Mouse (Mus musculus) myocyte (in vitro differentiated cells): ENCODE measurements at regions not wholly inside any gene's neighbourhood (a gene's known extent, or its start where the extent isn't known, plus 50 kb on each side); places are given as distances from the start of the nearest gene placed in this dataset.

Experiments used
- H3K27me3 ChIP-seq: one replicate; pipeline ENCODE4 v1.6.1; 2011; ENCODE audit not compliant: control insufficient read depth, insufficient read depth, insufficient read length
- H3K36me3 ChIP-seq: one replicate; pipeline ENCODE4 v1.6.1; 2011; ENCODE audit not compliant: control insufficient read depth, insufficient read depth
- H3K4me2 ChIP-seq: one replicate; pipeline ENCODE4 v1.6.1; 2011; ENCODE audit warnings: low read depth, control low read depth
- H3K4me3 ChIP-seq: one replicate; pipeline ENCODE4 v1.5.1; 2011; ENCODE audit warnings: mild to moderate bottlenecking, control low read depth, moderate library complexity
- H3K79me2 ChIP-seq: one replicate; pipeline ENCODE4 v1.6.1; 2011; ENCODE audit not compliant: control insufficient read depth, insufficient read depth
- H3ac ChIP-seq: one replicate; pipeline ENCODE4 v1.6.1; 2011; ENCODE audit not compliant: control insufficient read depth, insufficient read length
- CEBPB ChIP-seq: IDR thresholded peaks from 2 replicates; pipeline ENCODE4 v1.6.1; 2011; ENCODE audit warnings: mild to moderate bottlenecking, moderate library complexity; ENCODE audit not compliant: poor library complexity, insufficient read depth, severe bottlenecking
- E2F4 ChIP-seq: IDR thresholded peaks from one replicate; pipeline ENCODE4 v1.6.1; 2011; ENCODE audit warnings: mild to moderate bottlenecking, control low read depth, moderate library complexity; ENCODE audit not compliant: insufficient read depth
- MAX ChIP-seq: IDR thresholded peaks from one replicate; pipeline ENCODE4 v1.6.1; 2011; ENCODE audit warnings: low read depth, mild to moderate bottlenecking, control low read depth
- MYOD1 ChIP-seq, 3 experiments: IDR thresholded peaks; one replicate each; pipeline ENCODE4 v1.6.1; 2011; ENCODE audit warnings: control low read depth in 2 of 3, low read depth in 2 of 3, mild to moderate bottlenecking in 2 of 3, moderate library complexity in 1 of 3; ENCODE audit not compliant: insufficient read length in 2 of 3, control insufficient read depth in 1 of 3
- MYOG ChIP-seq, 3 experiments: IDR thresholded peaks; one replicate each; pipeline ENCODE4 v1.6.1; 2011; ENCODE audit warnings: control low read depth in 2 of 3, low read depth in 2 of 3, mild to moderate bottlenecking in 2 of 3; ENCODE audit not compliant: insufficient read length in 2 of 3, control insufficient read depth in 1 of 3, insufficient read depth in 1 of 3
- POLR2A ChIP-seq: IDR thresholded peaks from one replicate; pipeline ENCODE4 v1.6.1; 2011; ENCODE audit warnings: low read depth, mild to moderate bottlenecking, control low read depth, moderate library complexity; ENCODE audit not compliant: insufficient read length
- POLR2AphosphoS2 ChIP-seq: IDR thresholded peaks from one replicate; pipeline ENCODE4 v1.6.1; 2011; ENCODE audit warnings: low read depth, control low read depth; ENCODE audit not compliant: insufficient read length
- REST ChIP-seq: IDR thresholded peaks from one replicate; pipeline ENCODE4 v1.6.1; 2011; ENCODE audit warnings: mild to moderate bottlenecking, control low read depth, moderate library complexity; ENCODE audit not compliant: insufficient read depth, insufficient read length
- SRF ChIP-seq: IDR thresholded peaks from one replicate; pipeline ENCODE4 v1.6.1; 2011; ENCODE audit warnings: low read depth; ENCODE audit not compliant: control insufficient read depth, insufficient read length
- TCF12 ChIP-seq: IDR thresholded peaks from one replicate; pipeline ENCODE4 v1.6.1; 2011; ENCODE audit warnings: mild to moderate bottlenecking, control low read depth; ENCODE audit not compliant: poor library complexity, insufficient read depth, severe bottlenecking
- TCF3 ChIP-seq: IDR thresholded peaks from one replicate; pipeline ENCODE4 v1.6.1; 2011; ENCODE audit warnings: low read depth, control low read depth; ENCODE audit not compliant: insufficient read length
- USF1 ChIP-seq: IDR thresholded peaks from one replicate; pipeline ENCODE4 v1.6.1; 2011; ENCODE audit warnings: low read depth, mild to moderate bottlenecking, control low read depth, moderate library complexity

DNA sequence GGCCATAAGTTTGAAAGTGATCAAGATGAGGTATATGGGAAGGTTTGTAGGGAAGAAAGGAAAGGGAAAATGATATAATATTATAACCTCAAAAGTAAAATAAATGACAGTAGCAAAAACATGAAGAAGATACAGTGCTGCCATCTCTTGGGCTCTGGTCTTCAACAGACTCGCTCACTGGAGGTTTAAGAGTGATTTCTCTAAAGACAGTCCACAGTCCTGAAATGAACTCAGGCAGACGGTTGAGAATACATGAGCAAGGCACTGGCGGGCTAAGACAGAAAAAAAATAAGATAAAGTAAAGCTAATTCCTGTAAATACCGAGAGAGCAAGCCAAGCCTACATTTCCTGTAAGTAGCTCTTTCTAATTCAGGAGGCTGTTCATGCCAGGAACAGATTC lies 546.5 kb upstream of the Apob start:
- no peaks in the 10 kb centered on the region for H3K36me3 ChIP-seq
- TF ChIP-seq USF1 = no peak
- no peak for TF ChIP-seq MYOG (IDR thresholded peaks at IDR 0.05; ENCODE audit: control insufficient read depth in 1 of 3, insufficient read depth in 1 of 3, insufficient read length in 2 of 3, low read depth in 2 of 3)
- no peak for TF ChIP-seq E2F4
- no peak for TF ChIP-seq POLR2AphosphoS2
- no peak for TF ChIP-seq CEBPB
- TF ChIP-seq MYOD1 (IDR thresholded peaks at IDR 0.05; ENCODE audit: control insufficient read depth in 1 of 3, insufficient read length in 2 of 3, low read depth in 2 of 3) = no peak
- TF ChIP-seq TCF3 = no peak
- no peak for TF ChIP-seq SRF
- no peak for TF ChIP-seq POLR2A
- TF ChIP-seq TCF12 = no peak
- TF ChIP-seq REST = no peak
- no peak for TF ChIP-seq MAX
- H3K4me3 ChIP-seq = no peak overlapping the region
- H3K27me3 ChIP-seq = no peaks in the 10 kb centered on the region
- no peaks in the 10 kb centered on the region for H3K79me2 ChIP-seq
- no peak overlapping the region for H3ac ChIP-seq
- no peak overlapping the region for H3K4me2 ChIP-seq

DNA sequence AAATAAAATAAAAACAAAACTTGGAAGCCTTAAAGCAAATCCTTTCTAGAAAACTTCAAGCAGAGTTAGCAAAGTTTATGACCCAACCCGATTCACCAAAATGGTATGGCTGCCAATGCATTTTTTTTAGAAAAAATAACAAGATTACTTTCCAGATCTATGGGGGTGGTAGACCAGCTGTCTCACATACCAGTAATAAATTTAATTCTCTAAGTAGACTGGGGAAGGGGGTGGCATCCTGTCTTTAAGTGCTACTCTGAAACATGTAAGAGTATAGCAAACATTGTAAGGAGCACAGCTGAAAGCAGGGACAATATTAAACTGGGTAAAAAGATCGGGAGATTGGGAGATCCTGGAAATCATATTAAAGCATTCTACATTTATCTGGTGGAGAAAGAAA lies 532.2 kb upstream of the Apob start:
- TF ChIP-seq E2F4 (no peak), POLR2A (no peak)
- no peak overlapping the region for H3K4me2 ChIP-seq
- H3K4me3 ChIP-seq = no peak overlapping the region
- no peaks in the 10 kb centered on the region for H3K36me3 ChIP-seq
- H3K27me3 ChIP-seq = no peaks in the 10 kb centered on the region
- no peak overlapping the region for H3ac ChIP-seq
- H3K79me2 ChIP-seq = no peaks in the 10 kb centered on the region

DNA sequence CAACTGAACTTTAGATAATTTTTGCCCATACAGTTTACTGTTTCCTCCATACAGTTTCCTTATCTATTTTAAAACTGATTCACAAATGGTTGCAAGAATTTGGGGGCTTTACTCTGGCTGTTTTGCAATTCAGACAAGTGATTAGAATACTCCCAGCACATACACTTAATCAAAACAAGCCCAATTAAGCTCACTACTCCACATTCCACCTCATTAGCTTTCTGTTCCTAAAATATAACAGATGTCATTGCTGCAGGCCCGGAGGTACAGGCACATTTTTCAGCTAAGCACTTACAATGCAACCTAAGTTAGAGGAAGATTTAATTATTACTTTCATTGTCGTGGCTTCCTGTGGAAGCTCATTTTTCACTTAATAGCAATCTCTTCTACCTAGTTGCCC lies 526.9 kb upstream of the Apob start:
- TF ChIP-seq REST = no peak
- no peak for TF ChIP-seq POLR2AphosphoS2
- TF ChIP-seq CEBPB = no peak
- no peak for TF ChIP-seq SRF
- no peak for TF ChIP-seq MYOD1 (IDR thresholded peaks at IDR 0.05; ENCODE audit: control insufficient read depth in 1 of 3, insufficient read length in 2 of 3, low read depth in 2 of 3)
- TF ChIP-seq TCF12 = no peak
- no peak for TF ChIP-seq TCF3
- no peak for TF ChIP-seq MYOG (IDR thresholded peaks at IDR 0.05; ENCODE audit: control insufficient read depth in 1 of 3, insufficient read depth in 1 of 3, insufficient read length in 2 of 3, low read depth in 2 of 3)
- TF ChIP-seq POLR2A = no peak
- no peak for TF ChIP-seq MAX
- H3ac ChIP-seq = no peak overlapping the region
- no peaks in the 10 kb centered on the region for H3K36me3 ChIP-seq
- H3K79me2 ChIP-seq = no peaks in the 10 kb centered on the region
- no peaks in the 10 kb centered on the region for H3K27me3 ChIP-seq
- H3K4me3 ChIP-seq = no peak overlapping the region
- no peak overlapping the region for H3K4me2 ChIP-seq

DNA sequence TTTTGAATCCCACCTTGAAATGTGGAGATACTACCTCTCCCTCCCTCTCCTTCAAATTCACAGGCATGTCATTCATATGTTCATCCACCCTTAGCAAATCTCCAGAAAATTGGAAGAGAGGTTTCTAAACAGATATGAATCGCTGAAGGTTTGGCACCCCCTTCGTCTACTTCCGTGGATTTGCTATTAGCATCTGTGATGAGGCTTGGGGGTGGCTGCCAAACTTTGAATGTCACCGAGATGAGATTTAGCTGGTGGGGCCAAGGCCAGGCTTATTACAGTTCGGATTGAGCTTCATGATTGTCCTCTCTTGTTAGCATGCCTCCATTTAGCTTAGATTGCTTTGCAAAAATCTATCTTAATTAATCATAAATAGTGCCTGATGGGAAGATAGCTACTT lies 520.4 kb upstream of the Apob start:
- Histone ChIP-seq H3ac (no peak overlapping the region), H3K36me3 (no peaks in the 10 kb centered on the region), H3K79me2 (no peaks in the 10 kb centered on the region), H3K27me3 (no peaks in the 10 kb centered on the region), H3K4me3 (no peak overlapping the region), H3K4me2 (no peak overlapping the region)
- TF ChIP-seq USF1 (no peak), SRF (no peak), POLR2A (no peak), POLR2AphosphoS2 (no peak), MYOG (IDR thresholded peaks at IDR 0.05; ENCODE audit: control insufficient read depth in 1 of 3, insufficient read depth in 1 of 3, insufficient read length in 2 of 3, low read depth in 2 of 3) (no peak), REST (no peak), MYOD1 (IDR thresholded peaks at IDR 0.05; ENCODE audit: control insufficient read depth in 1 of 3, insufficient read length in 2 of 3, low read depth in 2 of 3) (no peak), E2F4 (no peak), MAX (no peak), TCF3 (no peak), TCF12 (no peak)

DNA sequence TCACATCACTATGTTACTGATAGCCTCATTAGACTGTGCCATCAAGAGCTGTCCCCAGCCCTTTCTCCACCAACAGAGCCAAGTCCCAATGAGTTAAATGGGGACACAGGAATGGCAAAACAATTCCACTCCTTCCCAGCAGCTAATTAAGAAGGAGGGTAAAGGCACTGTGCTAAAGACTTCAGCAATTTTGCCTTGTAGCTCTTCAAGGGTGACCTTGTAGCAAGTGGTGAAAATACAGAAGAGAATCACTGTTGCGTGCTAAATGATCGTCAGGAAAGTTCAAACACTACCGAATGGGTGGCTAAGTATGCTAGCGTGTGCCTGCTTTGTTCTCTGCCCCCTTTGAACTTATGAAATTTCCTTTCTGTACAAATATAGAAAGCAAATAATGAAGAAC lies 519.9 kb upstream of the Apob start:
- Histone ChIP-seq H3K79me2 (no peaks in the 10 kb centered on the region), H3K4me3 (no peak overlapping the region), H3K27me3 (no peaks in the 10 kb centered on the region), H3K36me3 (no peaks in the 10 kb centered on the region), H3K4me2 (no peak overlapping the region), H3ac (no peak overlapping the region)
- TF ChIP-seq REST (no peak), TCF3 (no peak), E2F4 (no peak)
